Mouse (Mus musculus) cortical plate, adult 2 months (tissue): ENCODE measurements around the gene Ehd2. TPM values are rescaled to one million over a fixed set of nuclear protein-coding genes. Genes with fewer than 3 reads are reported as not detected.

Experiments
- H3K27ac ChIP-seq: fragments of 200-500 bp; 2 replicates; pipeline ENCODE4 v1.5.1; 2012; ENCODE audit warnings: low read length, control low read depth, inconsistent platforms; ENCODE audit not compliant: insufficient read depth
- H3K4me1 ChIP-seq: fragments of 200-500 bp; 2 replicates; pipeline ENCODE4 v1.6.1; 2011; ENCODE audit warnings: low read length; ENCODE audit not compliant: control insufficient read depth, insufficient read depth
- H3K4me3 ChIP-seq: fragments of 200-500 bp; 2 replicates; pipeline ENCODE4 v1.5.1; 2011; ENCODE audit warnings: mild to moderate bottlenecking, low read length, control low read depth; ENCODE audit not compliant: insufficient read depth
- CTCF ChIP-seq: fragments of 200-500 bp; IDR thresholded peaks from 2 replicates; pipeline ENCODE4 v1.5.1; 2011; ENCODE audit warnings: mild to moderate bottlenecking, control low read depth, low read length; ENCODE audit not compliant: insufficient read depth; ENCODE audit errors: extremely low read depth
- POLR2A ChIP-seq: fragments of 200-500 bp; IDR thresholded peaks from 2 replicates; pipeline ENCODE4 v1.6.1; 2011; ENCODE audit warnings: mild to moderate bottlenecking, low read length, control low read depth; ENCODE audit not compliant: insufficient read depth; ENCODE audit errors: extremely low read depth
- polyA plus RNA-seq: library from polyadenylated mRNA; depleted of rRNA; stranded (reverse); fragments of >200 nt; gene quantifications from 2 replicates; pipeline ENCODE4 v1.2.3, GENCODE M21; 2012

Ehd2 gene
- polyA plus RNA-seq, 1 experiment: 5.4 TPM

GRCm38 (mm10) chr7:15937491-15937890 lies 29.9 kb downstream of the Ehd2 start:
- Histone ChIP-seq H3K4me1 (no peaks in the 10 kb centered on the region), H3K4me3 (no peak overlapping the region), H3K27ac (no peak overlapping the region)
- TF ChIP-seq POLR2A (no peak), CTCF (no peak)

GRCm38 (mm10) chr7:15933437-15934359 lies 33.7 kb downstream of the Ehd2 start:
- TF ChIP-seq POLR2A (no peak), CTCF (no peak)
- no peaks in the 10 kb centered on the region for H3K4me1 ChIP-seq

GRCm38 (mm10) chr7:15931635-15932034 lies 35.7 kb downstream of the Ehd2 start:
- H3K4me1 ChIP-seq: no peaks in the 10 kb centered on the region
- no peak for TF ChIP-seq POLR2A
- TF ChIP-seq CTCF: no peak
- H3K27ac ChIP-seq: no peak overlapping the region
- H3K4me3 ChIP-seq: no peak overlapping the region

More at GRCm38 (mm10) chr7:15933437-15934359, 33.7 kb downstream of the Ehd2 start:
- Histone ChIP-seq H3K4me3 (no peak overlapping the region), H3K27ac (peak overlapping the region; percentile 10; the same call in 1 of the 2 replicates)

- Histone ChIP-seq H3K4me1 (no peaks in the 10 kb centered on the region), H3K4me3 (no peak overlapping the region), H3K27ac (no peak overlapping the region)
- TF ChIP-seq POLR2A (no peak), CTCF (no peak)
Observed at GRCm38 (mm10) chr7:15930543-15930942, 36.8 kb downstream of the Ehd2 start.

GRCm38 (mm10) chr7:15929910-15930309 lies 37.5 kb downstream of the Ehd2 start:
- H3K27ac ChIP-seq: no peak overlapping the region
- TF ChIP-seq CTCF (peak; percentile 43; the same call in 1 of the 2 replicates), POLR2A (no peak)
- no peak overlapping the region for H3K4me3 ChIP-seq
- H3K4me1 ChIP-seq: no peaks in the 10 kb centered on the region

GRCm38 (mm10) chr7:15922220-15922773 lies 45.1 kb downstream of the Ehd2 start, which contains the start of gene Selenow:
TSS of gene Selenow (minus strand) at chr7:15922402.
- H3K4me3 ChIP-seq: peak within 1 kb of the TSS; percentile 90
- TF ChIP-seq POLR2A: peak; percentile 94
- TF ChIP-seq CTCF: no peak
- H3K4me1 ChIP-seq: peaks cover 2% of the 10 kb centered on the region; the same call in 1 of the 2 replicates
- peak within 1 kb of the TSS; percentile 99 for H3K27ac ChIP-seq

- Histone ChIP-seq H3K27ac (peak overlapping the region; percentile 99), H3K4me3 (peak overlapping the region; percentile 90), H3K4me1 (peaks cover 2% of the 10 kb centered on the region; the same call in 1 of the 2 replicates)
- TF ChIP-seq POLR2A: no peak
- no peak for TF ChIP-seq CTCF
Observed at GRCm38 (mm10) chr7:15921796-15922195, 45.6 kb downstream of the Ehd2 start.

- TF ChIP-seq POLR2A (peak; percentile 40; the same call in 1 of the 2 replicates), CTCF (no peak)
- Histone ChIP-seq H3K4me3 (peak overlapping the region; percentile 90), H3K4me1 (peaks cover 2% of the 10 kb centered on the region; the same call in 1 of the 2 replicates), H3K27ac (peak overlapping the region; percentile 86)
Observed at GRCm38 (mm10) chr7:15920645-15921190, 46.6 kb downstream of the Ehd2 start.

- Histone ChIP-seq H3K27ac (no peak overlapping the region), H3K4me3 (peak overlapping the region; percentile 90), H3K4me1 (peaks cover 2% of the 10 kb centered on the region; the same call in 1 of the 2 replicates)
- TF ChIP-seq CTCF (no peak), POLR2A (no peak)
Observed at GRCm38 (mm10) chr7:15919947-15920346, 47.4 kb downstream of the Ehd2 start.

- no peak overlapping the region for H3K4me3 ChIP-seq
Observed at GRCm38 (mm10) chr7:15918371-15918770, 49.0 kb downstream of the Ehd2 start.

More at GRCm38 (mm10) chr7:15918371-15918770, 49.0 kb downstream of the Ehd2 start:
- peaks cover 2% of the 10 kb centered on the region; the same call in 1 of the 2 replicates for H3K4me1 ChIP-seq
- no peak overlapping the region for H3K27ac ChIP-seq
- TF ChIP-seq CTCF (no peak), POLR2A (no peak)
